Mouse (Mus musculus) ovary, postnatal 36 days (tissue): ENCODE data around the gene Snw1.
"Not testable (repeated sequence)": the region's sequence is repeated elsewhere in the genome, so short reads cannot be mapped to it uniquely, and the experiment has no call there.

Experiments used
- DNase-seq: peaks from one replicate; pipeline ENCODE4 v3.0.0; 2022; ENCODE audit warnings: low spot score, mixed read lengths

The Snw1 gene

GRCm38 (mm10) chr12:87471964-87472786 is at the start of gene Snw1:
TSS of gene Snw1 (minus strand) at chr12:87472274.
- peak; percentile 93 for DNase-seq

GRCm38 (mm10) chr12:87519616-87520015 is 47.5 kb upstream of the Snw1 start:
- DNase-seq: not testable (repeated sequence)

- not testable (repeated sequence) for DNase-seq
These were observed 41.9 kb upstream of the Snw1 start, which contains the start of gene Gm8300 for GRCm38 (mm10) chr12:87514016-87514415. TSS of gene Gm8300 (plus strand) at chr12:87514316.

- DNase-seq: not testable (repeated sequence)
These were observed 22.3 kb upstream of the Snw1 start, which contains the start of gene Gm5788 for GRCm38 (mm10) chr12:87494421-87494820. TSS of gene Gm5788 (plus strand) at chr12:87494721.

GRCm38 (mm10) chr12:87488683-87489082 is 16.6 kb upstream of the Snw1 start:
- not testable (repeated sequence) for DNase-seq

GRCm38 (mm10) chr12:87482482-87482881 is 10.4 kb upstream of the Snw1 start:
- not testable (repeated sequence) for DNase-seq

- DNase-seq: no peak
These were observed 2.7 kb upstream of the Snw1 start for GRCm38 (mm10) chr12:87474756-87475155.

- DNase-seq: no peak
These were observed 582 bp downstream of the Snw1 start for GRCm38 (mm10) chr12:87471421-87471963.

GRCm38 (mm10) chr12:87470263-87471136 is 1.6 kb downstream of the Snw1 start:
- DNase-seq: no peak

- DNase-seq: no peak
These were observed 7.3 kb downstream of the Snw1 start for GRCm38 (mm10) chr12:87464678-87465297.

GRCm38 (mm10) chr12:87449456-87449855 is 22.6 kb downstream of the Snw1 start:
- DNase-seq: no peak

- DNase-seq: no peak
These were observed 27.9 kb downstream of the Snw1 start for GRCm38 (mm10) chr12:87444211-87444610.

- peak; percentile 85 for DNase-seq
These were observed 28.4 kb downstream of the Snw1 start, which contains the start of the genes Slirp and Alkbh1 for GRCm38 (mm10) chr12:87443700-87444122. TSS of gene Slirp (plus strand) at chr12:87443896. TSS of gene Alkbh1 (minus strand) at chr12:87444017.

- DNase-seq: no peak
These were observed 28.9 kb downstream of the Snw1 start for GRCm38 (mm10) chr12:87443115-87443699.

GRCm38 (mm10) chr12:87442177-87443114 is 29.6 kb downstream of the Snw1 start:
- DNase-seq: no peak

GRCm38 (mm10) chr12:87428885-87429284 is 43.2 kb downstream of the Snw1 start:
- no peak for DNase-seq

GRCm38 (mm10) chr12:87428295-87428694 is 43.8 kb downstream of the Snw1 start:
- no peak for DNase-seq

- DNase-seq: no peak
These were observed 45.6 kb downstream of the Snw1 start for GRCm38 (mm10) chr12:87426354-87427031.

- no peak for DNase-seq
These were observed 47.6 kb downstream of the Snw1 start for GRCm38 (mm10) chr12:87424516-87424915.

- DNase-seq: no peak
These were observed 48.4 kb downstream of the Snw1 start for GRCm38 (mm10) chr12:87423700-87424099.
